Mouse (Mus musculus): ENCODE measurements at regions not wholly inside any gene's neighbourhood (a gene's known extent, or its start where the extent isn't known, plus 50 kb on each side); places are given as distances from the start of the nearest gene placed in this dataset.

GRCm38 (mm10) chr3:132017485-132018261, 67.4 kb upstream of the Dkk2 start:
- no peak for DNase-seq (ENCODE audit: low spot score)

GRCm38 (mm10) chr3:132018505-132018904, 66.6 kb upstream of the Dkk2 start:
- DNase-seq (ENCODE audit: low spot score): no peak

- no peak for DNase-seq (ENCODE audit: low spot score)
These were observed 63.1 kb upstream of the Dkk2 start for GRCm38 (mm10) chr3:132022032-132022431.

GRCm38 (mm10) chr3:132023342-132023741, 61.8 kb upstream of the Dkk2 start:
- DNase-seq (ENCODE audit: low spot score): no peak

GRCm38 (mm10) chr3:132029112-132029511, 56.0 kb upstream of the Dkk2 start:
- no peak for DNase-seq (ENCODE audit: low spot score)

- no peak for DNase-seq (ENCODE audit: low spot score)
These were observed 51.9 kb upstream of the Dkk2 start for GRCm38 (mm10) chr3:132033078-132033713.

GRCm38 (mm10) chr3:132035176-132035575, 49.9 kb upstream of the Dkk2 start:
- no peak for DNase-seq (ENCODE audit: low spot score)

All from heart, adult 8-10 months (tissue).